Mouse (Mus musculus) C2C12 (cell line): Measurements from ENCODE around the gene Ccdc50. TPM values are rescaled to one million over a fixed set of nuclear protein-coding genes. Genes with fewer than 3 reads are reported as not detected.
A peak's percentile ranks its signal among the peaks of the same experiment; 100 is the strongest.

Experiments used
- H3K27me3 ChIP-seq: one replicate; pipeline ENCODE4 v1.6.1; 2011; ENCODE audit not compliant: control insufficient read depth, insufficient read depth, insufficient read length
- H3K36me3 ChIP-seq: one replicate; pipeline ENCODE4 v1.6.1; 2011; ENCODE audit not compliant: control insufficient read depth, insufficient read depth
- H3K4me3 ChIP-seq: one replicate; pipeline ENCODE4 v1.5.1; 2011; ENCODE audit warnings: mild to moderate bottlenecking, control low read depth; ENCODE audit not compliant: poor library complexity, insufficient read depth, severe bottlenecking
- H3K79me2 ChIP-seq: one replicate; pipeline ENCODE4 v1.6.1; 2011; ENCODE audit not compliant: control insufficient read depth, insufficient read depth
- H3K79me3 ChIP-seq: one replicate; pipeline ENCODE4 v1.6.1; 2011; ENCODE audit warnings: low read depth, control low read depth
- H3ac ChIP-seq: one replicate; pipeline ENCODE3; 2011; ENCODE audit warnings: low read depth; ENCODE audit not compliant: control insufficient read depth, insufficient read length
- CEBPB ChIP-seq: IDR thresholded peaks from one replicate; pipeline ENCODE4 v1.6.1; 2011; ENCODE audit warnings: low read depth, mild to moderate bottlenecking, control low read depth, moderate library complexity
- CTCF ChIP-seq: IDR thresholded peaks from one replicate; pipeline ENCODE4 v1.5.1; 2011; ENCODE audit not compliant: control insufficient read depth, insufficient read depth, insufficient read length
- FOSL1 ChIP-seq: IDR thresholded peaks from one replicate; pipeline ENCODE4 v1.8.0; 2011; ENCODE audit warnings: mild to moderate bottlenecking, low read length; ENCODE audit not compliant: poor library complexity, insufficient read depth, severe bottlenecking
- MAX ChIP-seq: IDR thresholded peaks from one replicate; pipeline ENCODE4 v1.6.1; 2011; ENCODE audit warnings: mild to moderate bottlenecking, control low read depth
- MYOD1 ChIP-seq: IDR thresholded peaks from one replicate; pipeline ENCODE4 v1.6.1; 2011; ENCODE audit warnings: low read depth; ENCODE audit not compliant: control insufficient read depth, insufficient read length
- MYOG ChIP-seq: IDR thresholded peaks from one replicate; pipeline ENCODE4 v1.6.1; 2011; ENCODE audit not compliant: control insufficient read depth, insufficient read length; ENCODE audit errors: extremely low read depth
- USF1 ChIP-seq: IDR thresholded peaks from one replicate; pipeline ENCODE4 v1.6.1; 2011; ENCODE audit warnings: low read depth, mild to moderate bottlenecking, control low read depth, moderate library complexity
- long read RNA-seq, 2 experiments: library from polyadenylated mRNA; unstranded; transcript quantifications; one replicate each; pipeline ENCODE4 v2.0.0; 2019 to 2020
- polyA plus RNA-seq: library from polyadenylated mRNA; unstranded; fragments of >200 nt; fragmentation: generic; extraction: Trizol; gene quantifications from one replicate; pipeline ENCODE4 v1.2.1, GENCODE M21; 2012; ENCODE audit warnings: missing spikeins

The Ccdc50 gene
- polyA plus RNA-seq: 9.9 TPM
- long read RNA-seq, experiment 1, full-length matches to known transcripts: 29 of 37 reads
- long read RNA-seq, experiment 1, partial matches to known transcripts: 2 of 37 reads
- long read RNA-seq, experiment 1, other reads (novel, unspliced or antisense): 6 of 37 reads
- long read RNA-seq, experiment 2, full-length matches to known transcripts: 159 of 178 reads
- long read RNA-seq, experiment 2, partial matches to known transcripts: 9 of 178 reads
- long read RNA-seq, experiment 2, other reads (novel, unspliced or antisense): 10 of 178 reads

- TF ChIP-seq USF1 (no peak), CTCF (no peak), MYOG (no peak), MAX (no peak), FOSL1 (no peak), CEBPB (no peak), MYOD1 (no peak)
- H3K79me3 ChIP-seq: peaks cover 36% of the 10 kb centered on the region
- peaks cover 48% of the 10 kb centered on the region for H3K79me2 ChIP-seq
- peak within 1 kb of the TSS; percentile 66 for H3ac ChIP-seq
- no peaks in the 10 kb centered on the region for H3K27me3 ChIP-seq
- no peaks in the 10 kb centered on the region for H3K36me3 ChIP-seq
- H3K4me3 ChIP-seq: peak within 1 kb of the TSS; percentile 60
Observed at GRCm38 (mm10) chr16:27388761-27389451, at the start of gene Ccdc50. Ccdc50 (plus strand) TSS chr16:27388869.

- no peaks in the 10 kb centered on the region for H3K27me3 ChIP-seq
- no peak overlapping the region for H3K4me3 ChIP-seq
- H3K79me3 ChIP-seq: no peaks in the 10 kb centered on the region
- H3K79me2 ChIP-seq: no peaks in the 10 kb centered on the region
- H3K36me3 ChIP-seq: no peaks in the 10 kb centered on the region
- H3ac ChIP-seq: no peak overlapping the region
- TF ChIP-seq MAX (no peak), FOSL1 (no peak), MYOD1 (no peak), MYOG (no peak), CEBPB (no peak), CTCF (no peak), USF1 (no peak)
Observed at GRCm38 (mm10) chr16:27347521-27347920, 41.1 kb upstream of the Ccdc50 start.

- no peak overlapping the region for H3K4me3 ChIP-seq
- H3K79me2 ChIP-seq: no peaks in the 10 kb centered on the region
- H3K27me3 ChIP-seq: no peaks in the 10 kb centered on the region
- no peaks in the 10 kb centered on the region for H3K79me3 ChIP-seq
- TF ChIP-seq FOSL1 (no peak), MAX (no peak), CEBPB (no peak), MYOG (no peak), USF1 (no peak)
- no peak overlapping the region for H3ac ChIP-seq
- no peaks in the 10 kb centered on the region for H3K36me3 ChIP-seq
Observed at GRCm38 (mm10) chr16:27348359-27348758, 40.3 kb upstream of the Ccdc50 start.

GRCm38 (mm10) chr16:27349235-27349634, 39.4 kb upstream of the Ccdc50 start:
- no peak for TF ChIP-seq MYOG
- TF ChIP-seq FOSL1: no peak
- no peak for TF ChIP-seq MYOD1
- TF ChIP-seq CEBPB: no peak
- TF ChIP-seq MAX: no peak
- TF ChIP-seq CTCF: no peak

GRCm38 (mm10) chr16:27349878-27350532, 38.7 kb upstream of the Ccdc50 start:
- Histone ChIP-seq H3K27me3 (no peaks in the 10 kb centered on the region), H3K79me3 (no peaks in the 10 kb centered on the region), H3ac (no peak overlapping the region), H3K4me3 (no peak overlapping the region), H3K79me2 (no peaks in the 10 kb centered on the region), H3K36me3 (no peaks in the 10 kb centered on the region)
- no peak for TF ChIP-seq MYOG

More at GRCm38 (mm10) chr16:27349235-27349634, 39.4 kb upstream of the Ccdc50 start:
- Histone ChIP-seq H3K27me3 (no peaks in the 10 kb centered on the region), H3K79me3 (no peaks in the 10 kb centered on the region), H3K4me3 (no peak overlapping the region), H3K36me3 (no peaks in the 10 kb centered on the region), H3K79me2 (no peaks in the 10 kb centered on the region), H3ac (no peak overlapping the region)

GRCm38 (mm10) chr16:27354464-27354863, 34.2 kb upstream of the Ccdc50 start:
- no peaks in the 10 kb centered on the region for H3K27me3 ChIP-seq
- H3K36me3 ChIP-seq: no peaks in the 10 kb centered on the region
- H3K79me2 ChIP-seq: no peaks in the 10 kb centered on the region
- TF ChIP-seq MYOG (no peak), CTCF (no peak), MYOD1 (no peak), USF1 (no peak), CEBPB (no peak), FOSL1 (no peak), MAX (no peak)
- no peaks in the 10 kb centered on the region for H3K79me3 ChIP-seq
- H3ac ChIP-seq: no peak overlapping the region
- no peak overlapping the region for H3K4me3 ChIP-seq
